Mouse (Mus musculus) right cerebral cortex, postnatal 4 days (tissue): Measurements from ENCODE around the gene Rngtt.
"Not testable (repeated sequence)": the region's sequence is repeated elsewhere in the genome, so short reads cannot be mapped to it uniquely, and the experiment has no call there.

Source experiments
- DNase-seq: peaks from one replicate; pipeline ENCODE4 v3.0.0-alpha.2; 2022

The Rngtt gene

DNA sequence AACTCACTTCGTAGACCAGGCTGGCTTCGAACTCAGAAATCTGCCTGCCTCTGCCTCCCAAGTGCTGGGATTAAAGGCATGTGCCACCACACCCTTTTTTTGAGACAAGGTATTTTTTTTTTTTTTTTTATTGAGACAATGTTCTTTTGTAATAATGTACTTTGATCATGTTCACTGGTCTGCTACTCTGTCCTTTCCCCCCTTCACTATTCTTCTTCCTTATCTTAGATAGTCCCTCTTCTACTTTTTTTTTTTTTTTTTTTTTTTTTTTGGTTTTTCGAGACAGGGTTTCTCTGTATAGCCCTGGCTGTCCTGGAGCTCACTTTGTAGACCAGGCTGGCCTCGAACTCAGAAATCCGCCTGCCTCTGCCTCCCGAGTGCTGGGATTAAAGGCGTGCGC lies 4.0 kb downstream of the Rngtt start:
- not testable (repeated sequence) for DNase-seq

DNA sequence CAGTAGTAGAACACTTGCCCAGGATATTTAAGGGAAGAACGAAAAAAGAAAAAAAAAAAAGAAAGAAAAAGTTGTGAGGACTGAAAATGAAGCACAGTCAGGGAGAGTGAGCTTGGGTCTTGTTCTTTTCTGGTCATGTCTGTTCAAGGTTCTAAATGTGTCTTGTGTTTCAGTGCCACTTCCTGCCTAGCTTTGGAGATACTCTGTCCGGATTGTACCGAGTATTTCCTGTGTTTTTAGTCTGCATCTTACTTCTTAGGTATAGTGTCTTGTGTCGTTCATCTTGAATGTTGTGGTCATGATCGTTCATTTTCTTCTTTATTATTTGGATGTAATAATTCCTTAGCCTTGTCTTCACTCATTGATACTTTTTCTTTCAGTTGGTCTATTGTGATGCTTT lies 5.7 kb downstream of the Rngtt start:
- no peak for DNase-seq

DNA sequence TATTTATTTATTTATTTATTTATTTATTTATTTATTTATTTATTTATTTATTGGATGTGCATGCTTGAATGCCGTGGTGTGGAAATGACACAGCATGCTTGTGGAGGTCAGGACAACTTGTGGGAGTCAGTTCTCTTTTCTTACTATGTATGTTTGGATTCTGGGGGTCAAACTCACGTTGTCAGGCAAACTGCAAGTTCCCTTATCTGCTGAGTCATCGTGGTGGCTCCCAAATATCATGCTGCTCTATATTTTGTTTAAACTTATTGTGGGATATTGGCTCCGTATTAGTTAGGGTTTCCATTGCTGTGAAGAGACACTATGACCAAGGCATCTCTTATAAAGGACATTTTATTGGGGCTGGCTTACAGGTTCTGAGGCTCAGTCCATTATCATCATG lies 21.0 kb downstream of the Rngtt start:
- no peak for DNase-seq

GRCm38 (mm10) chr4:33332956-33333455 lies 22.9 kb downstream of the Rngtt start:
- DNase-seq, result no peak

GRCm38 (mm10) chr4:33337999-33338398 lies 27.9 kb downstream of the Rngtt start:
- DNase-seq, result no peak

GRCm38 (mm10) chr4:33342877-33343731 lies 33.0 kb downstream of the Rngtt start:
- DNase-seq, result no peak

DNA sequence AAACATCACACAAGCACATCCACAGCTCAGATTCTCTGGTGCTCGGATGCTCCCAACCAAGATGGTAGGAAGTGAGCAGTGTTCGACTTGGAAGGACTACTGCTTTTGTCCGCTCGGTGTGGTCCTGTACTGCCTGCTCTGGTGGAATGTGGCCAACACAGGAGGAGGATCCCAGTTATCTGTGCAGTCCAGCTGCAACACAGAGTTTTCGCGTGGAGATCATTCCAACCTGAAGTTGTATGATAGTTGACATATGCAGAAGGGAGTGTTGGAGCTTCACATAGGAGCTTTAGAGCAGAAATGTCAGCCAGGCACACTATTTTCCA lies 33.6 kb downstream of the Rngtt start:
- no peak for DNase-seq

GRCm38 (mm10) chr4:33363451-33363850 lies 53.3 kb downstream of the Rngtt start:
- DNase-seq, result no peak

GRCm38 (mm10) chr4:33374916-33375315 lies 64.8 kb downstream of the Rngtt start:
- DNase-seq, result no peak

GRCm38 (mm10) chr4:33377642-33378041 lies 67.5 kb downstream of the Rngtt start:
- no peak for DNase-seq

DNA sequence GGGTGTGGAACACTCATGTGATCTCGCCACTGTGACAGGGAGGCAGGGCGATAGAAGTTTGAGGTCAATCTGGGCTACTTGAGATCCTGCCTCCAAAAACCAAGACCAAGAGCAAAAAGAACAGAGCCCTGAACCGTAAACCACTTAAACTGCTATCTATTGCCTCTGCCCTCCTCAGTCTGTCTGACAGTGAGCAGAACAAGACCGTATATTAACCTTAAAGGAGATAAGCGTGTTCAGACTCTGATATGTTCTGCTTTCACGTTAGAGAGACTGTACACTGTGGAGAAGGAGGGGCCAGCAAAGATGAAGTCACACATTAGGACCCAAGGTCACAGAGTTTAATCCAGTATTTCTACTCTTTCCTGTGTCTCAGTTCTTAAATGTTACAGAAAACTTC lies 68.8 kb downstream of the Rngtt start:
- DNase-seq, result no peak

DNA sequence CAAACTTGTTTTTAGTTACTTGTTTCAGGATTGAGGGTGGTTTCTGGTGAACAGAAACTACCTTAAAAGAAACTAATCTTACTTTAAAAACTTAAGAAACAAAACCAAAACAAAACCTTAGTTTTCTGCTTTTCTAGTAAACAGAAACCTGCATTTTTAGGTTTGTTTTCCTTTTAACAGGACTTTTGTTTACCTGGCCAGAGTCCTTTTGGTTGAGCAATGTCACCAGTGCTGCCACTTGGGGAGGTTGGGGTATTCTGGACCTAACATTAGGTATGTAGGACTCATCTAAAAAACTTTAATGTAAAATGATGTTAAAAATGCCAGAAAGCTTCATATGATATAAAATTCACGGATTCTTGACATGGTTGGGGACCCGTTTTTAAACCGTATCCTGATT lies 78.8 kb downstream of the Rngtt start:
- DNase-seq, result no peak

DNA sequence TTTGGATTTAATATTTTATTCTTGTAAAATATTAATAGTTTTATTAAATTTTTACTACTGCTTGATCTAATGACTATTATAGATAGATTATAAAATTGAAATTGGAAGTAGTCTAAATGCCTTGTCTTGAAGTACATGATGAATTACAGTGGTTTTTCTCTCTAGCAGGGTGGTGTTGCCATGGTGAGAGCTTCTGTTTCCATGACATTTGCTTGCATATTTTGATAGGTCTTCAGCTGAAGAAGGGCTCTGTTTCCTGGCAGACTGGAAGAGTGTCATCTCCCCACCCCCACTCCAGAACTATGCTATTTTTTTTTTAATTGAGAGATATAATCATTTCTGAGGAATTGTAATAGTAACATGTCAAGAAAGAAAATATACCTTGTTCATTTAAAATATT lies 80.5 kb downstream of the Rngtt start:
- no peak for DNase-seq

DNA sequence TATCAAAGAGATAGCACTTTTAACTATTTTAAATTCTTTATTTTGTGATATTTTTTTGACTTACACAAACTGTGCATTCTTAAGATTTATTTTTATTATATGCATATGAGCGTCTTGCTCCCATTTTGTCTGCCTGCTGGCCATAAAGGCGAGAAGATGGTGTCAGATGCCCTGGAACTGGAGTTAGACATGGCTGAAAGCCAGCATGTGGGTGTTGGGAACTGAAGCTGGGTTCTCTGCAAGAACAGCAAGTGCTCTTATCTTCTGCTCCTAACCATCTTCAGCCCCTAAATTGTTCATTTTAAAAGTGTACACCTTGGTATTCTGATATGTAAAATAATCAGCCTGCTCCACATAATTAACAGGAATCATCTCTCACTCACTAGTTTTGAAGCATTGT lies 83.3 kb downstream of the Rngtt start:
- DNase-seq, result no peak

DNA sequence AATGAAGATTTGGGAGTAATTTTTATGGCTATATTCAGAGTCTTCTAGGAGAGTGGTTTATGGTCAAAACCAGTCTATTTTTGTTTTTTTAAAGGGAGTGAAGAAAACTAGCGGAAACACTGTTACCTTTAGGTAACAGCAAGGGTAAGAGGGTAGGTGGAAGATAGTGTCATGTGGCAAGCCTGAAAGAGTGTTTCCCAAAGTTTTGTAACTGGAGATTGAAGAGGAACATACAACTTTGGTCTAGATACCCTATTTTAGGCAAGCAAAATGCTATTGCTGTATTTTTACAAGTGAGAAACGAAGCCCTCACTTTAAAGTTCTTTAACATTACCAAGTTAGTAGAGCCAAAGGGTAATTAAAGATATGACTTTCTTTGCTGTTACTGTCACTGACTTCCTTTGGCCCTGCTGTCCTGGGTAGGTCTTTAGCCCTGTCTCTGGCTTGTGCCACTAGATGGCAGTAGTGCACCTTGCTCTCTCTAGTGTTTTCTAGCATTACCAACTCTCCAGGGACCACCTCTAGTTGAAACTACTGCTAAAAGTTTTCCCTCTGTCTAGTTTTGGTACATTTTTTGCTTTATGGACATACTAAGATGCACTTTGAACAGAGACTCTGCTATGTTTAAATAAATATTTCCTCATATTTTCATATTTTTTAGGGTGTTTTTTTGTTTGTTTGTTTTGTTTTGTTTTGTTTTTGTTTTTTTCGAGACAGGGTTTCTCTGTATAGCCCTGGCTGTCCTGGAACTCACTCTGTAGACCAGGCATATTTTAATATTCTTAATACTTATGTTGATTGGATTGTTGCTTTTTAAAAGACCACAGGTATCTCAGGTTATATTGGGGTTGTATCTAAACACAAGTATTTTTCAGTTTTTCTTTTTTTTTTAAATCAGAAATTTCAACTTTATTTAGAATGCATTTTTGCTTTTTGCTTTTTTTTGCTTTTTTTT lies 86.4 kb downstream of the Rngtt start:
- peak; percentile 90 for DNase-seq

DNA sequence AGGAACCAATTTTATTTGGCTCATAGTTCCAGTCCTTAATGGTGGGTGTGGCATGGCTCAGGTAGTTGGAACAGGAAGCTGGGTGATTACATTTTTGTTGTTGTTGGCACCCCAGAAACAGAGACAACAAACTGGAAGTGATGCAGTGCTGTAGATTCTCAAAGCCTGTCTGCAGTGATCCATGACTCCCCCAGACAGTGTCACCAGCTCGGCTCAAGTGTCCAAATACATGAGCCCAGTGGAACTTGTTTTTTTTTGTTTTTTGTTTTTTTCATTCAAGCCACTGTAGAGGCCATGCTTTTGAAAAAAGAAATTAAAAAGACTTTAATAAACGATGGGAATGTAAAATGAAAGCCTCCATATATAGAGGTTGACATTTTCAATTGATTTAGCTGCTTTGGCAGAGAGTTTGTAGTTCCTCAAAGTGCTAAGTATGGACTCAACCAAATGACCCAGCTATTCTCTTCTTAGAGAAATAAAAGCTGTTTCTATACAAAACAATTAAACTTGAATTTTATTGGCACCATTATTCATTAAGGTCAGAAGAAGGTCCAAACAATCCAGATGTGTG lies 95.7 kb downstream of the Rngtt start:
- DNase-seq, result no peak

DNA sequence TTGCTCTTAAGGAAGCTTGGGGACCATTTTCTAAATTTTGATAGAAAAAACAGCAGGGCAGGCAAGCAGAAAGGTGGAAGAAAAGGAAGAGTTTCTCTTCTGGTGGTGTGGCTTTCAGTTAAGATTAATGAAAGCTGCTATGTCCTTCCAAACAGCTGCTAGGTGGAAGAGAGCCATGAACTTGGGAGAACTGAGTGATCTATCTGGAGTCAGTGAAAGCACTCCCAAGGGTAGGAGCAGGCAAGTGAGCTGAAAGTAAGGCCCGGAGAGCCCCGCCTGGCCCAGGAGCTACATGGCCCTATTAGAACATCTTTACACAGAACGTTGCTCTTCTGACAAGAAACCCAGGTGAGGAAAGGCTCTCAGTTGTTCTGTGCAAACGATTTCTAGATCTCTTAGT lies 103.7 kb downstream of the Rngtt start:
- DNase-seq, result no peak

DNA sequence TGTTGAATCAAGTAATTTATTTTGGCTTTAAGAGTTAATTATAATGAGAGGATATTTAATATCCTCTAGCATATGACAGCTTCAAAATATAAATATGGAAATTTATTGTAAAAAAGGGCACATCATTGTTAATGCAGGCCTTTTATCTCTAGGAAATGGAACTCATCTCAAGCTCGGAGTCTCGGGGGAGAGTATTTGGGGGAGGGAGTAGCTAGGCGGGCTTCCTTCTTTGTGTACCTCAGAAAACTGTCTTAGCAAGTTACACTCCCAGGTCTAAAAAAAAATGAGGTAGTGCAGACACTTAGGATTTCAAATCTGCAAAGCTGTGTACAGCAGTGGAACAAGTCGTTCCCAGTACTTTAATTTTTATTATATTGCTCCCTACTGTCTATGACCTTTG lies 104.7 kb downstream of the Rngtt start:
- DNase-seq, result no peak

DNA sequence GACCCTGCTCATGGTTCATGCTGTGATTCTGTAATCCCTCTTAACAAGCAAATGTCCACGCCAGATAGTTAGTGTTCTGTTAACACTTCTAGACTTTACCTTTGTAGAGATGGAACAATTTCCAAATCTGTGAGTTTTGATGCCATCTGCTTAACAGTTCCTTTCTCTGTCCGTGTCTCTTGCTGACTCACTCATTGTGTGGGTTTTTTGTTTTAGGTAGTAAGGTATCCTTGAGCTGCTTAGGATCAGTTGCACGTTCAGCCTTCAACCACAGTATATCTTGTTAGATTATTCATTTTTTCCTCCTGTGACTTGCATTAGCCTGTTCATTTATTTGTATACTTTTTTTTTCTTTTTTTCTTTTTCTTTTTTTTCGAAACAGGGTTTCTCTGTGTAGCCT lies 107.3 kb downstream of the Rngtt start:
- no peak for DNase-seq

DNA sequence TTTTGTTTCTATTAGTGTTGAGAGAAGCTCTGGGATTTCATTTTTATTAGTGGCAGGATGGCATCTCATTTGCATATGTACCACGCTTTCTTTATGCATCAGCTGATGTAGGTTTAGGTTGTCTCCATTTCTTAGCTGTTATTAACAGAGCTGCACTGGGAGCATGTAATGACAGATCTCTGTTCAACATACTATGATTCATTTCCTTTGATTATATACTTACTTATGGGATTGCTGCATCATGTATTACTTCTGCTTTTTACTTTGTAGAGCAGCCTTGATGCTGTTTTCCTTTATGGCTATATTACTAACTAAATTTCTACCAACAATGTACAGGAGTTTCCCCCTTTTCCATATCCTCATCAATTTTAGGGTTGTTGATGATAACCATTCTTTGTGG lies 109.5 kb downstream of the Rngtt start:
- DNase-seq, result no peak

- DNase-seq, result no peak
Measured at GRCm38 (mm10) chr4:33428856-33429255, 118.7 kb downstream of the Rngtt start.

DNA sequence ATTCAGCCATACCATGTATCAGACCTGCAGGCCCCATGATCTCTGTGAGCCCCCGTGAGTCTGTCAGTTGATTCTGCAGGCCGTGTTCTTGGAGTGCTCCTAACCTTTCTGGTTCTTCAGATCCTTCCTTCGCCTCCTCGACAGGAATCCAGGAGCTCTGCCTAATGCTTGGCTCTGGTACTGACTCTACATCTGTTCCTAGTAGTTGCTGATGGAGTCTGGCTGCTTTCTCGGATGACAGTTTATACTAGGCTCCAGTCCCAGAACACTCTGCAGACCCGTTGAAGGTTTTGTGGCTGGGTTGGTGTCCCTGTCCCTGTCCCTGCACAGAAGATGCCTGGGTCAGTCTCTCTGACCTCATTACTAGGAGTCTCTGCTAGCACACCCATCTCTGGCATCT lies 131.8 kb downstream of the Rngtt start:
- DNase-seq, result no peak

DNA sequence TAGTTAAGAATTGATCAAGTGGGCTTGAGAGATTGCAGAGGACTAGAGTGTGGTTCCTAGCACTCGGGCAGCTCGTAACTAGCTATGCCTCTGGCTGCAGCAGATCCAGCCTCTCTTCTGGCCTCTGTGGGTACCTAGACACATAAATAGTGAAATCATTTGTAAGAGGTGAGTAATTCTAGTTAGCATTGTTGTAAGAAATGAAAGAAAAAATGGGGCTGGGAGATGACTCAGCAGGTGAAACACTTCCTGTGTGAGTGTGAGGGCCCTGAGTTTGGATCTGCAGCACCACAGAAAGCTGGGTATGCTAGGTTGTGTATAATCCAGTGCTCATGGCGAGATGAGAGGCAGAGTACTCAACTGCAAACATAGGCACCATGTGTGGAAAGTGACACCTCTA lies 136.2 kb downstream of the Rngtt start:
- DNase-seq, result no peak

DNA sequence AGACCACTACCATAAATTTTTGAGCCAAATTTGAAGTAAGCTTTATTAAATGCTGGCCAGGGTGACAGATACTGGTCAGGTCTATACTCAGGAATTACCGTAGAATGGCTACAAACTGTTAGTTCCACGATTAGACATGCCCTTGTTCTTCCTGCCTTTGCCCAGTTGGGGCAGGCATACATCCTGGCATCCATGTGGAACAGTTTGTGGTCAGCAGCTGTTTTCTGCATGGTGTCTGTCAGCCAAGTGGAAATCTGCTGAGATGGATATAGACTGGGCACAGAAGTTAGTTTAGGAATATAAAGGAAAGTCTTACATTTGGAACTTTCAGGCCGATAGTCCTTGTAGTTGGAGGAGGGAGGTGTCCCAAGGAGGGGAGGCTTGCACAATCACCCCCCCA lies 136.8 kb downstream of the Rngtt start:
- no peak for DNase-seq
